In the genomic region with DNA sequence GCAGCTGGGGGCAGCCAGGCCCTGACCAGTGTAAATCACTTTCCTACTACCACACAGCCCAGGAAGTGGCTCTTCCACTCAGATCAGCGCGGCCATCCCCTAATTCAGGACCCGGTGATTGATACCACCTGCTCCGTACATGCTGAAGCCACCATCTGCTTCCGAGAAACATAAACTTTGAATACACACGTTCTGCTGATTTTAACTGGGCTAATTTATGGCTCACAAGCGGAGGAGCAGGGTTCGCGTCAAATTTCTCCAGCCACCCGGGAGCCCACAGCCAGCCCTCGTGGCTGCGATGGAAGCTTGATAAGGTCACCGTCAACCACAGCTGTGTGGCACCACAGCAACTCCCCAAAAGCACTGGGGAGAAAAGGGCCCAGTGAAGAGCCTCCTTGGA, we compare ENCODE assay signal across 17 mouse cellular contexts.
DNase-seq lines count a peak whose midpoint lies in the region; ATAC-seq and TF ChIP-seq lines count a peak whose summit lies in the region.
"Had no signal": no experiment of that assay in that cellular context is flagged by ENCODE, and none has a peak within 500 bp of the region (broad histone marks: within the 10 kb centered on the region; RNA-seq: fewer than 3 reads in every experiment).

No protein-coding gene starts in this region.

- peaks cover 92% of the 10 kb centered on the region for H3K27me3 ChIP-seq in kidney, embryonic 15.5 days
- H3K27me3 ChIP-seq in embryonic facial prominence, embryonic 10.5 days (replicated peaks; ENCODE audit: low read depth, poor library complexity, severe bottlenecking), result peaks cover 52% of the 10 kb centered on the region
- H3K27me3 ChIP-seq in limb, embryonic 11.5 days (ENCODE audit: control insufficient read depth, insufficient read depth, low read length), result peaks cover 9% of the 10 kb centered on the region; the same call in 1 of the 2 replicates
- H3K27me3 ChIP-seq in cerebellum, adult 2 months (ENCODE audit: control insufficient read depth, insufficient read depth, low read length), result no peaks in the 10 kb centered on the region; the same call in 1 of the 2 replicates
- H3K27me3 ChIP-seq in forebrain, embryonic 15.5 days, result 0 out of 2 replicates have a peak, but pooled peaks cover 2% of the 10 kb centered on the region
- H3K27me3 ChIP-seq: lung, embryonic 15.5 days had no signal

- peak overlapping the region; percentile 65 for H3K27ac ChIP-seq in kidney, embryonic 15.5 days
- no peak overlapping the region; the same call in 1 of the 2 replicates for H3K27ac ChIP-seq in embryonic facial prominence, embryonic 10.5 days (replicated peaks)
- no peak overlapping the region for H3K27ac ChIP-seq in limb, embryonic 11.5 days (replicated peaks; ENCODE audit: low read depth, low read length)
- no peak overlapping the region for H3K27ac ChIP-seq in cerebellum, adult 2 months (ENCODE audit: insufficient read depth, low read length)
- H3K27ac ChIP-seq in forebrain, embryonic 15.5 days (replicated peaks), result no peak overlapping the region
- H3K27ac ChIP-seq: heart, embryonic 15.5 days; limb, embryonic 15.5 days; lung, embryonic 15.5 days had no signal

- DNase-seq in kidney, adult 11 months, result no peak
- peak; percentile 33 for DNase-seq in CD4-positive helper T cell, adult 2 months (ENCODE audit: low read depth, low spot score)
- DNase-seq in embryonic facial prominence, embryonic 10.5 days (ENCODE audit: low spot score), result peak; percentile 66
- peak; percentile 68 for DNase-seq in limb, embryonic 11.5 days (ENCODE audit: low spot score)
- no peak for DNase-seq in cerebellum, adult 2 months
- DNase-seq in spleen, postnatal 14 days (ENCODE audit: low spot score in 2 of 2), result no peak
- DNase-seq: cerebellum, adult 11 months; gastrocnemius, postnatal 25 days; thymus, postnatal 25 days had no signal

- 3% methylated on average over 13 of the region's 13 CpGs for WGBS in kidney, embryonic 15.5 days
- 39% methylated on average over 13 of the region's 13 CpGs for whole genome bisulfite sequencing in embryonic facial prominence, embryonic 10.5 days
- WGBS in limb, embryonic 11.5 days, result 7% methylated on average over 13 of the region's 13 CpGs
- WGBS in cerebellum, adult 2 months, result 70% methylated on average over 13 of the region's 13 CpGs
- 72% methylated on average over 13 of the region's 13 CpGs for WGBS in forebrain, embryonic 15.5 days

- peaks cover 47% of the 10 kb centered on the region for H3K4me1 ChIP-seq in kidney, embryonic 15.5 days
- peaks cover 48% of the 10 kb centered on the region for H3K4me1 ChIP-seq in embryonic facial prominence, embryonic 10.5 days
- peaks cover 32% of the 10 kb centered on the region for H3K4me1 ChIP-seq in limb, embryonic 11.5 days (ENCODE audit: control insufficient read depth, insufficient read depth, low read length)
- H3K4me1 ChIP-seq in cerebellum, adult 2 months (ENCODE audit: control insufficient read depth, insufficient read depth, low read length), result no peaks in the 10 kb centered on the region
- H3K4me1 ChIP-seq in forebrain, embryonic 15.5 days, result peaks cover 10% of the 10 kb centered on the region; the same call in 1 of the 2 replicates
- H3K4me1 ChIP-seq: heart, embryonic 15.5 days; lung, embryonic 15.5 days had no signal

- H3K9ac ChIP-seq in kidney, embryonic 15.5 days, result no peak overlapping the region
- H3K9ac ChIP-seq in limb, embryonic 11.5 days (ENCODE audit: low read length), result no peak overlapping the region
- H3K9ac ChIP-seq in forebrain, embryonic 15.5 days (replicated peaks), result no peak overlapping the region
- H3K9ac ChIP-seq: heart, embryonic 15.5 days; limb, embryonic 15.5 days; lung, embryonic 15.5 days had no signal

- H3K36me3 ChIP-seq in kidney, embryonic 15.5 days, result no peaks in the 10 kb centered on the region
- H3K36me3 ChIP-seq in embryonic facial prominence, embryonic 10.5 days (replicated peaks), result no peaks in the 10 kb centered on the region
- H3K36me3 ChIP-seq in limb, embryonic 11.5 days (ENCODE audit: control insufficient read depth, insufficient read depth, low read length), result no peaks in the 10 kb centered on the region
- no peaks in the 10 kb centered on the region for H3K36me3 ChIP-seq in forebrain, embryonic 15.5 days
- H3K36me3 ChIP-seq: heart, embryonic 15.5 days; limb, embryonic 15.5 days; lung, embryonic 15.5 days had no signal

- H3K4me2 ChIP-seq in kidney, embryonic 15.5 days, result peak overlapping the region; percentile 1; the same call in 1 of the 2 replicates
- H3K4me2 ChIP-seq in limb, embryonic 11.5 days (ENCODE audit: low read depth, severe bottlenecking), result peak overlapping the region; percentile 0; the same call in 1 of the 2 replicates
- H3K4me2 ChIP-seq in forebrain, embryonic 15.5 days (replicated peaks), result no peak overlapping the region
- H3K4me2 ChIP-seq: heart, embryonic 15.5 days; limb, embryonic 15.5 days; lung, embryonic 15.5 days had no signal

- no peak overlapping the region for H3K4me3 ChIP-seq in kidney, embryonic 15.5 days (replicated peaks)
- H3K4me3 ChIP-seq in embryonic facial prominence, embryonic 10.5 days, result no peak overlapping the region
- H3K4me3 ChIP-seq in limb, embryonic 11.5 days (ENCODE audit: low read depth, low read length), result no peak overlapping the region
- H3K4me3 ChIP-seq in cerebellum, adult 2 months (replicated peaks; ENCODE audit: insufficient read depth, low read depth, low read length), result no peak overlapping the region
- H3K4me3 ChIP-seq in forebrain, embryonic 15.5 days, result no peak overlapping the region
- H3K4me3 ChIP-seq: heart, embryonic 15.5 days; limb, embryonic 15.5 days; lung, embryonic 15.5 days had no signal

- ATAC-seq in kidney, embryonic 15.5 days (replicated peaks; ENCODE audit: low FRiP score), result peak; percentile 93
- ATAC-seq in limb, embryonic 11.5 days (ENCODE audit: insufficient number of reproducible peaks, low FRiP score, low TSS enrichment, low read depth), result no peak
- ATAC-seq in forebrain, embryonic 15.5 days (replicated peaks), result no peak
- ATAC-seq: forebrain, embryonic 14.5 days; hindbrain, embryonic 16.5 days; midbrain, embryonic 16.5 days had no signal

- TF ChIP-seq POLR2A in cerebellum, adult 2 months (IDR thresholded peaks at IDR 0.05; ENCODE audit: borderline replicate concordance, insufficient read depth, low read length), result no peak

- no peaks in the 10 kb centered on the region for H3K9me3 ChIP-seq in kidney, embryonic 15.5 days (replicated peaks)
- no peaks in the 10 kb centered on the region for H3K9me3 ChIP-seq in embryonic facial prominence, embryonic 10.5 days
- H3K9me3 ChIP-seq in limb, embryonic 11.5 days (ENCODE audit: control insufficient read depth, low read length), result no peaks in the 10 kb centered on the region
- no peaks in the 10 kb centered on the region for H3K9me3 ChIP-seq in forebrain, embryonic 15.5 days
- H3K9me3 ChIP-seq: heart, embryonic 15.5 days; limb, embryonic 15.5 days; lung, embryonic 15.5 days had no signal

- no peak for TF ChIP-seq CTCF in cerebellum, adult 2 months (IDR thresholded peaks at IDR 0.05; ENCODE audit: borderline replicate concordance, insufficient read depth, low read depth, low read length)

Comparison
In these comparisons a context has a peak if more than half of its experiments do, and no peak if none do; other contexts are left out.
1. DNase-seq: peak in CD4-positive helper T cell, adult 2 months (single experiment), embryonic facial prominence, embryonic 10.5 days (single experiment) and limb, embryonic 11.5 days (single experiment); none in kidney, adult 11 months (single experiment), cerebellum, adult 2 months (0 of 2) and spleen, postnatal 14 days (0 of 2).